Mouse (Mus musculus) bone marrow, adult 2 months (tissue): Measurements from ENCODE around the gene Hist1h1d. TPM values are rescaled to one million over a fixed set of nuclear protein-coding genes. Genes with fewer than 3 reads are reported as not detected.
"Not testable (repeated sequence)": the region's sequence is repeated elsewhere in the genome, so short reads cannot be mapped to it uniquely, and the experiment has no call there.

ENCODE experiments used
- H3K27ac ChIP-seq: fragments of 200-500 bp; 2 replicates; pipeline ENCODE4 v1.5.1; 2012; ENCODE audit warnings: low read depth, mild to moderate bottlenecking, control low read depth, inconsistent platforms, low read length; ENCODE audit not compliant: control insufficient read depth, poor library complexity, insufficient read depth
- H3K4me1 ChIP-seq: fragments of 200-500 bp; 2 replicates; pipeline ENCODE4 v1.6.1; 2011; ENCODE audit warnings: low read length; ENCODE audit not compliant: control insufficient read depth, insufficient read depth
- H3K4me3 ChIP-seq: fragments of 200-500 bp; replicated peaks from 2 replicates; pipeline ENCODE3; 2011; ENCODE audit warnings: mild to moderate bottlenecking, low read depth, low read length, control low read depth; ENCODE audit not compliant: control insufficient read depth
- CTCF ChIP-seq: fragments of 200-500 bp; IDR thresholded peaks from 2 replicates; pipeline ENCODE4 v1.5.1; 2011; ENCODE audit warnings: low read length, control low read depth; ENCODE audit not compliant: control insufficient read depth, insufficient read depth
- POLR2A ChIP-seq: fragments of 200-500 bp; IDR thresholded peaks from 2 replicates; pipeline ENCODE4 v1.6.1; 2011; ENCODE audit warnings: low read depth, mild to moderate bottlenecking, control low read depth, low read length, borderline replicate concordance; ENCODE audit not compliant: control insufficient read depth
- WGBS: fragments of 180-500 bp; shearing (Covaris S2); methylation state at CpG from one replicate; pipeline ENCODE4 v1.1.7; 2018; 5-methylcytosine and 5-hydroxymethylcytosine counted together
- polyA plus RNA-seq: library from polyadenylated mRNA; stranded (reverse); fragments of >200 nt; gene quantifications from 2 replicates; pipeline ENCODE4 v1.2.4, GENCODE M21; 2011; ENCODE audit warnings: low replicate concordance; ENCODE audit not compliant: missing spikeins, insufficient read depth, insufficient read length

Gene Hist1h1d
- polyA plus RNA-seq, 1 experiment = 12.7 TPM

- Histone ChIP-seq H3K4me1 (peaks cover 1% of the 10 kb centered on the region; the same call in 1 of the 2 replicates), H3K4me3 (peak overlapping the region; percentile 44), H3K27ac (peak overlapping the region; percentile 90)
- WGBS = 21% methylated on average over 9 of the region's 9 CpGs
- TF ChIP-seq POLR2A (no peak), CTCF (no peak)
Observed at GRCm38 (mm10) chr13:23532262-23533075, 20.6 kb upstream of the Hist1h1d start.

GRCm38 (mm10) chr13:23533560-23534367 is 19.3 kb upstream of the Hist1h1d start, which contains the start of gene Hist1h2af:
Gene Hist1h2af, plus strand, starts transcription at chr13:23533906.
- peak; percentile 90; the same call in 1 of the 2 replicates for TF ChIP-seq POLR2A
- peak within 1 kb of the TSS; percentile 92 for H3K27ac ChIP-seq
- under 1% methylated on average over 33 of the region's 53 CpGs for WGBS
- H3K4me1 ChIP-seq = not testable (repeated sequence)
- peak within 1 kb of the TSS; percentile 69 for H3K4me3 ChIP-seq

- under 1% methylated on average over 15 of the region's 15 CpGs for WGBS
Observed at GRCm38 (mm10) chr13:23534368-23535131, 18.5 kb upstream of the Hist1h1d start.

GRCm38 (mm10) chr13:23535137-23536075 is 17.7 kb upstream of the Hist1h1d start, which contains the start of gene Hist1h3g:
Gene Hist1h3g, plus strand, starts transcription at chr13:23535422.
- peak within 1 kb of the TSS; percentile 70 for H3K4me3 ChIP-seq
- WGBS = under 1% methylated on average over 46 of the region's 62 CpGs
- H3K4me1 ChIP-seq = not testable (repeated sequence)
- peak; percentile 98 for TF ChIP-seq POLR2A
- peak within 1 kb of the TSS; percentile 94 for H3K27ac ChIP-seq

More at GRCm38 (mm10) chr13:23534368-23535131, 18.5 kb upstream of the Hist1h1d start:
- Histone ChIP-seq H3K27ac (peak overlapping the region; percentile 60; the same call in 1 of the 2 replicates), H3K4me3 (peak overlapping the region; percentile 61), H3K4me1 (peaks cover 1% of the 10 kb centered on the region; the same call in 1 of the 2 replicates)
- TF ChIP-seq POLR2A = 0 out of 2 replicates have a peak, but pooled peaks have one; percentile 4
- no peak for TF ChIP-seq CTCF

- H3K27ac ChIP-seq = no peak overlapping the region; the same call in 1 of the 2 replicates
- TF ChIP-seq CTCF (no peak), POLR2A (no peak)
- H3K4me1 ChIP-seq = peaks cover 1% of the 10 kb centered on the region; the same call in 1 of the 2 replicates
- 31% methylated on average over 7 of the region's 7 CpGs for WGBS
- H3K4me3 ChIP-seq = peak overlapping the region; percentile 68
Observed at GRCm38 (mm10) chr13:23536076-23536822, 16.8 kb upstream of the Hist1h1d start.

GRCm38 (mm10) chr13:23537006-23537710 is 15.9 kb upstream of the Hist1h1d start:
- WGBS = 69% methylated on average over 3 of the region's 3 CpGs
- Histone ChIP-seq H3K4me1 (peaks cover 1% of the 10 kb centered on the region; the same call in 1 of the 2 replicates), H3K27ac (no peak overlapping the region), H3K4me3 (peak overlapping the region; percentile 29)
- no peak for TF ChIP-seq POLR2A
- no peak for TF ChIP-seq CTCF
